Comparison of ENCODE assay signal across 20 mouse cellular contexts in the genomic region with DNA sequence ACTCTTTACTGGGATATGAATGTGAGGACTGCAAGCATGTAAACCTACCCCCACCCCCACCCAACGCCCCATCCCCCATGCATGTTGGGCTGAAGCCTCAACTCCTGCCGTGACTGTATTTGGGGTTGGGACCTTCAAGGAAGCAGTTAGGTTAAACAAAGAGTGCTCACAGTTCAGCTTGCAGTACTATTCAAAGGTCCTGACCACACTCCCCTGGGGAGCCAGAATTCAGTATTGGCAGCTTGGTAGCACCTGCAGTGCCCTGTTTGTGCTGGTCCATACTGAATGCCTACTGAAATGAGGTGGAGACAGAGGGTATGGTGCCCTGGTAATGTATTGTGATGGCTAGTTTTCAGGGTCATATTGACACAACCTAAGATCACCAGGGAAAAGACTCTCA. TPM values are rescaled to one million over a fixed set of nuclear protein-coding genes. Genes with fewer than 3 reads are reported as not detected.
A peak's percentile ranks its signal among the peaks of the same experiment; 100 is the strongest.
DNase-seq lines count a peak whose midpoint lies in the region; TF ChIP-seq lines count a peak whose summit lies in the region.
"Had no signal": no experiment of that assay in that cellular context is flagged by ENCODE, and none has a peak within 500 bp of the region (broad histone marks: within the 10 kb centered on the region; RNA-seq: fewer than 3 reads in every experiment).

No protein-coding gene starts in this region.

- in situ Hi-C loops in CH12.LX (cut with MboI; ENCODE audit: low pct_ligation_motif_present, low pct_unique_long_range_greater_than_20kb, low sequenced_read_pairs), result no loop called here

- no peak overlapping the region for H3K4me3 ChIP-seq in CH12.LX (replicated peaks in 1 of 3; ENCODE audit: low read depth in 2 of 3, low read length in 2 of 3, poor library complexity in 1 of 3)
- H3K4me3 ChIP-seq: embryonic facial prominence, embryonic 10.5 days; embryonic facial prominence, embryonic 12.5 days; forebrain, embryonic 13.5 days; forebrain, embryonic 15.5 days had no signal

- no peaks in the 10 kb centered on the region for H3K36me3 ChIP-seq in CH12.LX (replicated peaks in 1 of 2; ENCODE audit: control insufficient read depth in 1 of 2, insufficient read depth in 1 of 2, low read length in 1 of 2)
- no peaks in the 10 kb centered on the region for H3K36me3 ChIP-seq in splenic B cell, adult 2 months (ENCODE audit: control insufficient read depth, insufficient read depth, low read length, poor library complexity, severe bottlenecking)
- H3K36me3 ChIP-seq: embryonic facial prominence, embryonic 10.5 days; embryonic facial prominence, embryonic 12.5 days; forebrain, embryonic 15.5 days had no signal

- no peak for TF ChIP-seq RAD21 in CH12.LX (IDR thresholded peaks at IDR 0.05; ENCODE audit: low read depth, low read length)

- peak; percentile 70 for DNase-seq in CH12.LX (ENCODE audit: extremely low read depth)
- DNase-seq in ES-CJ7 (ENCODE audit: low read depth, low spot score), result peak; percentile 43
- DNase-seq in ZHBTc4 (ENCODE audit: low read depth, low spot score), result peak; percentile 53
- peak; percentile 26 for DNase-seq in splenic B cell, adult 2 months (ENCODE audit: low read depth, low spot score)
- DNase-seq in adrenal gland, adult 18-20 months (ENCODE audit: low spot score in 2 of 2), result no peak
- no peak for DNase-seq in neural tube, embryonic 10.5 days (ENCODE audit: extremely low spot score, low spot score)
- no peak for DNase-seq in lung, postnatal 14 days
- DNase-seq: adrenal gland, adult 8-10 months; adrenal gland, postnatal 14 days; adrenal gland, postnatal 36 days; cerebellum, adult 11 months; cerebellum, adult 18-20 months; cerebellum, adult 9-10 months; cerebellum, postnatal 10 days; cerebellum, postnatal 25 days; forebrain, postnatal 0 days had no signal

- H3K27me3 ChIP-seq in CH12.LX (replicated peaks), result no peaks in the 10 kb centered on the region
- H3K27me3 ChIP-seq in splenic B cell, adult 2 months (ENCODE audit: control insufficient read depth, insufficient read depth, low read length, poor library complexity, severe bottlenecking), result no peaks in the 10 kb centered on the region
- H3K27me3 ChIP-seq: embryonic facial prominence, embryonic 12.5 days; forebrain, embryonic 13.5 days; forebrain, embryonic 15.5 days had no signal

- TF ChIP-seq CTCF in CH12.LX (conservative IDR thresholded peaks at IDR 0.05 in 1 of 2, IDR thresholded peaks at IDR 0.05 in 1 of 2; ENCODE audit: low read depth in 2 of 2, low read length in 2 of 2), result no peak

- no peak overlapping the region for H3K4me2 ChIP-seq in CH12.LX (ENCODE audit: insufficient read depth, low read depth, poor library complexity, severe bottlenecking)
- H3K4me2 ChIP-seq: embryonic facial prominence, embryonic 12.5 days; forebrain, embryonic 13.5 days; forebrain, embryonic 15.5 days had no signal

- dilution Hi-C loops in CH12.LX (cut with MboI; ENCODE audit: extremely low pct_ligation_motif_present, extremely low pct_unique_long_range_greater_than_20kb, low sequenced_read_pairs), result no loop called here

- H3K4me1 ChIP-seq in CH12.LX (ENCODE audit: control insufficient read depth in 1 of 2, insufficient read depth in 2 of 2), result peaks cover 6 to 22% of the 10 kb centered on the region in 2 experiments
- H3K4me1 ChIP-seq: embryonic facial prominence, embryonic 12.5 days; forebrain, embryonic 13.5 days; forebrain, embryonic 15.5 days had no signal

- H3K79me2 ChIP-seq in CH12.LX (replicated peaks; ENCODE audit: control insufficient read depth, extremely low read depth, insufficient read depth, poor library complexity, severe bottlenecking), result no peaks in the 10 kb centered on the region

- H3K9ac ChIP-seq in CH12.LX (ENCODE audit: insufficient read depth, low read depth), result no peak overlapping the region
- H3K9ac ChIP-seq: embryonic facial prominence, embryonic 12.5 days; forebrain, embryonic 13.5 days; forebrain, embryonic 15.5 days; forebrain, postnatal 0 days had no signal

- TF ChIP-seq EP300 in CH12.LX (IDR thresholded peaks at IDR 0.05; ENCODE audit: low read length), result no peak

- H3K27ac ChIP-seq in CH12.LX (ENCODE audit: insufficient read depth, low read depth), result no peak overlapping the region
- H3K27ac ChIP-seq: embryonic facial prominence, embryonic 10.5 days; embryonic facial prominence, embryonic 12.5 days; forebrain, embryonic 13.5 days; forebrain, embryonic 15.5 days had no signal

- H3K9me3 ChIP-seq in CH12.LX (replicated peaks; ENCODE audit: low read length), result peaks cover 3% of the 10 kb centered on the region
- H3K9me3 ChIP-seq: embryonic facial prominence, embryonic 10.5 days; embryonic facial prominence, embryonic 12.5 days; forebrain, embryonic 13.5 days; forebrain, embryonic 15.5 days had no signal

- TF ChIP-seq POLR2A in CH12.LX (IDR thresholded peaks at IDR 0.05; ENCODE audit: low read depth, low read length), result no peak

TF ChIP-seq in CH12.LX, 34 proteins besides CTCF, POLR2A, EP300 and RAD21:
- TF ChIP-seq USF2 (conservative IDR thresholded peaks at IDR 0.05; ENCODE audit: low read depth, low read length) (no peak), CHD2 (IDR thresholded peaks at IDR 0.05; ENCODE audit: low read length) (peak; percentile 58), ETS1 (conservative IDR thresholded peaks at IDR 0.05; ENCODE audit: low read depth, low read length) (no peak), CHD1 (IDR thresholded peaks at IDR 0.05; ENCODE audit: low read depth, low read length) (no peak), NELFE (IDR thresholded peaks at IDR 0.05; ENCODE audit: low read depth, low read length) (no peak)

RNA-seq across cellular contexts. Expression of a gene that starts 39.1 kb away (rescaled TPM):
- total RNA-seq in CH12.LX (2012; rRNA removed) (10.6 and 12.5 TPM in 2 replicates), CH12.LX (2014; rRNA removed) (5.7 and 6.6 TPM in 2 replicates)
- polyA plus RNA-seq in CH12.LX (2012; ENCODE audit: insufficient read length, low read depth), result 15.0 and 16.9 TPM in 2 replicates
- total RNA-seq in adrenal gland, adult 18-20 months (2021), result 1 to 10 TPM; 6.1 to 7.9 TPM

Comparison
In these comparisons a context has a peak if more than half of its experiments do, and no peak if none do; other contexts are left out.
1. DNase-seq: peak in CH12.LX (single experiment), ES-CJ7 (single experiment), ZHBTc4 (single experiment) and splenic B cell, adult 2 months (single experiment); none in adrenal gland, adult 18-20 months (0 of 2), neural tube, embryonic 10.5 days (single experiment) and lung, postnatal 14 days (single experiment).